8 mouse cellular contexts compared by ENCODE assay signal in genomic region chr6:145339956-145340656, GRCm38 (mm10).
DNase-seq lines count a peak whose midpoint lies in the region; ATAC-seq lines count a peak whose summit lies in the region.

No protein-coding gene starts in this region.

- peak; percentile 22; the same call in 1 of the 2 replicates for ATAC-seq in frontal cortex, adult (ENCODE audit: low TSS enrichment)

- H3K4me1 ChIP-seq in hindbrain, embryonic 10.5 days (replicated peaks) = peaks cover 19% of the 10 kb centered on the region

- peak overlapping the region; percentile 60 for H3K4me3 ChIP-seq in hindbrain, embryonic 10.5 days

- DNase-seq in MN1 (ENCODE audit: low spot score) = peak; percentile 89
- DNase-seq in cerebellum, adult 11-12 months = peak; percentile 66
- peak; percentile 60 for DNase-seq in hindbrain, embryonic 10.5 days (ENCODE audit: low spot score)
- peak; percentile 49 to 63 for DNase-seq in layer of hippocampus, postnatal 10 days (ENCODE audit: low spot score in 2 of 2)
- DNase-seq in lung, postnatal 36 days = peak; percentile 93
- DNase-seq in right cerebral cortex, adult 18-20 months = peak; percentile 56
- peak; percentile 67 for DNase-seq in urinary bladder, postnatal 14 days (ENCODE audit: low spot score)

- 1% methylated on average over 21 of the region's 21 CpGs for whole genome bisulfite sequencing in hindbrain, embryonic 10.5 days

- no peaks in the 10 kb centered on the region for H3K36me3 ChIP-seq in hindbrain, embryonic 10.5 days

- H3K27ac ChIP-seq in hindbrain, embryonic 10.5 days = peak overlapping the region; percentile 80

- peaks cover 32% of the 10 kb centered on the region for H3K27me3 ChIP-seq in hindbrain, embryonic 10.5 days (ENCODE audit: insufficient read depth, poor library complexity, severe bottlenecking)

- H3K9me3 ChIP-seq in hindbrain, embryonic 10.5 days = no peaks in the 10 kb centered on the region

Comparison
In these comparisons a context has a peak if more than half of its experiments do, and no peak if none do; other contexts are left out.
1. Peak in every context shown above with its lines: DNase-seq, ATAC-seq, H3K4me3 ChIP-seq and H3K27ac ChIP-seq.